Mouse (Mus musculus): ENCODE results near the gene Mtus2. TPM values are rescaled to one million over a fixed set of nuclear protein-coding genes. Genes with fewer than 3 reads are reported as not detected.

Mtus2 gene
- total RNA-seq, 2 experiments from 2014 or later = 37.7 to 45.7 TPM

DNA sequence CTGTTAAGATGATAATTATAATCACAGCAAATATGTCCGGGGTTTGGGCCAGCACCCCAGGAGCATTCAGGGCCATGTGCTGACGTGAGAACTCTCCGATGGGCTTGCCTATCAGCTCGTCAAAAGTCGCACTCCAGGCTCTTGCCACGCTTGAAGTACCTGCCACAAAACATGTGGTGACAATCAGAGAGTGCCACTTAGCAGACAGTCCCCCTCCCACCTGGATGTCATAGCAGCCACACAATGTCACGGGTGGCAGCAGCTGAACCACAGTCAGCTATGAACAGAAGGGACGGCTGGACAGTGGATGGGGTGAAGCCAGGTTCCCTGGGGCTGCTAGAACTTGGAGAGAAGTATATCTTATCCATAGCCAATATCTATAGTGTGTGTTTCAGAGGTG lies 391.0 kb downstream of the Mtus2 start:
- intact Hi-C loops (cut with DNase I) = no loop called here
- no peak for DNase-seq (ENCODE audit: low spot score in 2 of 2)

DNA sequence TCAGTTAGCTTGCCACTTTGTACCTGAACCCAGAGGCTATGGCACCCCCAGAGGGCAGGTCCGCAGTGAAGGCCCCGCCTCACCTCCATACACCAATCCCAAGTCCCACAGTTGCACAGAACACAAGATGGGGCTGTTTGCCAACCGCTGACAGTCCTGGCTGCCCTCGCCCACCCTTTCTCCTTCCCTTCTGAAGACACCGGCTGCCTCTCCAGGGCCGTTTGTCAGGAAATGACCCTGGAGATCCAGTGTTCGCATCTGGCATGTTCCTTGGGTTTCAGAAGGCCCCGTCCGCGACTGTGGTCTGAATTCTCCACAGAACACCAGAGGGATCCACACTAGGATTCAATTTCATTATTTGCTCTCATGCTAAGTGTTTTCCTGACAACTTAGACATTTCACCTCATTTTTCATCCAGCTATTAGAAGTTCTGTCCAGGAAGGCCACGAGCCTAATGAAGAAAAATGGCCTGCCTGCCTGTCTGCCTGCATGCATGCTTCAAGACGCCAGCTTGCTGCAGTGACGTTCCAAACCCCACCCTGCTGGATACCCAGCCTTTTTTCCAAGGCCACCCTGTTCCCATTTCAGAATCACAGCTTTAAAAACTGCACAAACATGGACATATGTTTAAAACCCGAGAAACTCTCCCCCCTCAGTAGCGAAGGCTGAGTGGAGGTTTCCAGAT lies 392.3 kb downstream of the Mtus2 start:
- intact Hi-C loops (cut with DNase I) = no loop called here
- DNase-seq (ENCODE audit: low spot score in 2 of 2) = no peak

DNA sequence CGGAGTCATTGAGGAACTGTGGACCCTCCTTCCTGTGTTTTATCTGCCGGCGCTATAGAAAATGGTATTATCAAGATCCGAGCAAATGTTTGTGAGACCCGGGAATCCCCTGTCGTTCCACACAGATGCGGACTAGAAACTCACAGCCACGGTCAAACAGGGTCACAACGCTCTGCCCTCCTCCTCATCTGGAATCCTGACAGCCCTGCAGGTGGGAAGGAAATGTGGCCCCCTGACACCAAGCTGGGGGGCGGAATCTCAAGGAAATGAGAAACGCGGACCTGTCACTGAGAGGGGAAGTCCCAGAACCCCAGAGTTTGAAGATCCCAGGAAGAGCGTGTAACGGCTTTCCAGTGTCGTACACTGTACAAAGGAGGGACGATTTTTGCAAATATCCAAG lies 396.3 kb downstream of the Mtus2 start:
- no peak for DNase-seq (ENCODE audit: low spot score in 2 of 2)
- intact Hi-C loops (cut with DNase I) = no loop called here

DNA sequence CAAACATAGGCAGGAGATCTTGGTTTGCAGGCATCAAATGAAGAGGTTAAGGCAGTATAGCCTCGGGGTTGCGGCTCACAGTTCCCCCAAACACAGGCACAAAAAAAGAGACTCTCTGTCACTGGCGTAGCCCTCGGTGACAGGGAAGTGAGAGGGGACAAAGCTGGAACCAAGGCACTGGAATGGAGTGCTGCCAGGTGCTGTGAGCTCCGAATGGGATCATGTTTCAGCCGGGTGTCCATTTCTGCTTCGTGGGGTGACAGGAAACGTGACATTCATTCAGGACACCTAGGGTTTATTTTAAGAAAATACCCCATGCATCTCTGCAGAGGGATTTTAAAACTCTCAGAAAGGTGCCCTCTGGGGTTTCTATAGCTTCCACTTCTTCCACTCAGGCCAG lies 397.4 kb downstream of the Mtus2 start:
- DNase-seq (ENCODE audit: low spot score in 2 of 2) = no peak
- intact Hi-C loops (cut with DNase I) = no loop called here

DNA sequence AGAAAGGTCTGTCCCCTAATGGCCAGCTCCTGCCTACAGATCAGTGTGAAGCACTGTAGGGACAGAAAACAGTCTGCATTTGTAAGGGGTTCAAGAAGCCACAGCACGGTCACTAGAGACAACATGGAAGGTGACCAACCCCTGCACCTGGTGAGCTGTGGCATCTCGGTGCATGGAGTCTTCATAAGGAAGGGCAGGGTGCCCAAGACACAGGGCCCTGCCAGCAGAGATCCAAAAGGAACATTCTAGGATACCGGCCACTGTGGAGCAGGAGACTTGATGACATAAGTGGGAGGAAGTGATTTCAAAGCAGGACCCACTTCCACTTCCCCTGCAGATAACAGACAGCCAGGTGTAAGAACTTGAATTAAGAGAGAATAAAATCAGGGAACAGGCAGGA lies 398.7 kb downstream of the Mtus2 start:
- intact Hi-C loops (cut with DNase I) = no loop called here
- DNase-seq (ENCODE audit: low spot score in 2 of 2) = no peak

DNA sequence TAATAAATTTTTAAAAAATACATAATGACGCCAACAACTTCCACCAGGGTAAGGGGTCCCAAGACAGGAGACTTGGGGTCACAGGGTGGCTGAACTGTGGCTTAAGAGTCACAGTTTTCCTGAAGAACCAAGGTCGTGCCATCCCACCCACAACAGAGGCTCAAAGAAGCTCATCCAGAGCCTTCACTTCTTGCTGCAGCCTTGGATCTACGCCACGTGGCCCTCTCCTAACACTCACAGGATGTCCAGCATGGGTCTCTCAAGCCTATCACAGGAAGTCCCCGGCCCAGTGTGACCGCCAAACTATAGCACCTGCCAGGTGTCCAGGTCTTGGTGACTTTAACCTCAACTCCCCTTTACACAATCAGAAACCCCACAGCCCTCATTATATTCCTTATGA lies 400.0 kb downstream of the Mtus2 start:
- intact Hi-C loops (cut with DNase I) = no loop called here
- no peak for DNase-seq (ENCODE audit: low spot score in 2 of 2)

DNA sequence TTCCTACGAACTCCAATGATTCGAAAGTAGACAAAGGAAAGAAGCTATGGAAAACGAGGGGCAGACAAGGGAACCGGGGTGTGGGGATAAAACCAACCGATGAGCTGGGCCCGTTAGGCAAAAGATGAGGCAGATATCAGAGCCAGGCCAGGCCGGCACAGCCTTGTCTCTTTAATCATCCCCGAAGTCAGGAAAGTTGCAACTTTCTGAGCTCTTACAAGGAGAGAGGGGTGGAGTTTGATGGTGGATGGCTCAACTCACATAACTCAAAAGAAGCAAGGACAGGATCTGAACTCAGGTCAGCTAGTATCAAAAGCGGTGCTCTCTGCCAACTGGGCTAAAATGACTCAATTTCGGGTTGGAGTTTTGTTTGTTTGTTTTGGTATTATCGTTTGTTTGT lies 402.0 kb downstream of the Mtus2 start:
- intact Hi-C loops (cut with DNase I) = no loop called here
- DNase-seq (ENCODE audit: low spot score in 2 of 2) = no peak

DNA sequence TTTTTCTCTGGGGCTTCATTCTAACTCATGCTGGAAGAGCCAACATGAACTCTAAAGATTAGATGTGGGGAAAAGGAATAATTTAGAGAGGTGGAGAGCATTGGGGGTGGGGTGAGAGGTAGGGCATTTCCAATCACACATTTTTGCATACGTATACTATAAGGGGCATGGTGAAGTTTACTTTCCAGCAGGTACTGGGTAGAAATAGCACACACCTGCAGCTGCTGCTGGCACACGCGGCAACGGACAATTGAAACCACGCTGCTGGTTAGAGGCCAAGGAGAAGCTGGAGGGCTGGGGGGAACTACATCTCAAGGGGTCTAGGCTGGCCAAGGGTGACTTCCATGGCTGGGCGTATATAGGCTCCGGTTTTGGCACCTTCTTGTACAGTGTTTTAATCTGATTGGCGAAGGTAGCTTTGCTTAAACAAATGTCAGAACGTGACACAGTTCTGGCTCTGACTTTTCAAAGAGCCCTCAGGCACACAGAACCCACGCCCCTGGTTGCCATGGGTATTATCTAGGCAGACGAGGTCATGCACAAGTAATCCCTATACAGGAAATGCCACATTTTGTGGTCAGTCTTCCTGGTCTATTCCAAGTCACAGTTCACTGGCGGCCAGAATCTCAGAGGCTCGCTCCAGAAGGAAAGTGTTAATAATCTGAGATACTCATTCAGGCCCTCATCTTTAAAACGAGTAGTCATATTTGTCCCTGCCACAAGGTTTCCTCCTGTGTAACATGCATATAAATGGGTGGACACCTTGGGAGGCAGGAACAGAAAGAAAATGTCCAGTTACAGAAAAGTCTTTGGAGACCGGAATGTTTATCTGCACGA lies 404.0 kb downstream of the Mtus2 start:
- intact Hi-C loops (cut with DNase I) = no loop called here
- DNase-seq (ENCODE audit: low spot score in 2 of 2) = no peak

DNA sequence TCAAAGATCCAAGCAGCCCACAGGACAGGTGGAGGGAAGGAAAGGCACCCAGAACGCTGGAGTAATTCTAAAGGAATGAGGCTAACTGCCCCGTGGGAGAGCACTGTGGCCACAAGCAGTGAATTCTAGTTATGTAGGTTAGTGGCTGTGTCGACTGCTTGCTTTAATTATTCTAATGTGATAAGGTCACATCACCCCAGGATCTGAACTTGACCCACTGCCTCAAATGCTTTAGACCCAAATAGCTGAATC lies 404.6 kb downstream of the Mtus2 start:
- intact Hi-C loops (cut with DNase I) = no loop called here
- no peak for DNase-seq (ENCODE audit: low spot score in 2 of 2)

DNA sequence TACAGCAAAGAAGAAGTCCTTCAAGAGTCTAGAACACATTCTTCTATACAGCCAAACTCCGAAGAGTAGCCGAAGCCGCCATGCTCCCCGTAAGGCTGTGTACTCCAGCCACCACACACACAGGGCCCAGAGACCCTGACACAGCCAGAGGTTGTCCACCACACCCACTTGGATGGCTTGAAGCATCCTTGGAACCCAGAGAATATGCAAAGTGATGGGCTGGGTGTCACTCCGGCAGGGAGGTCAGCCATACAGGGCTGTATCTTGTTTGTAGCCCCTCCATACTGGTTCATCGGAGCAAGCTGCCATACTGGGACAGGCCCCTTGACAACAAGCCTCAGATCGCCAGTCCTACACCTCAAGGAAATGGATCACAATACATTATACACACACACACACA lies 405.2 kb downstream of the Mtus2 start:
- intact Hi-C loops (cut with DNase I) = no loop called here
- DNase-seq (ENCODE audit: low spot score in 2 of 2) = no peak

DNA sequence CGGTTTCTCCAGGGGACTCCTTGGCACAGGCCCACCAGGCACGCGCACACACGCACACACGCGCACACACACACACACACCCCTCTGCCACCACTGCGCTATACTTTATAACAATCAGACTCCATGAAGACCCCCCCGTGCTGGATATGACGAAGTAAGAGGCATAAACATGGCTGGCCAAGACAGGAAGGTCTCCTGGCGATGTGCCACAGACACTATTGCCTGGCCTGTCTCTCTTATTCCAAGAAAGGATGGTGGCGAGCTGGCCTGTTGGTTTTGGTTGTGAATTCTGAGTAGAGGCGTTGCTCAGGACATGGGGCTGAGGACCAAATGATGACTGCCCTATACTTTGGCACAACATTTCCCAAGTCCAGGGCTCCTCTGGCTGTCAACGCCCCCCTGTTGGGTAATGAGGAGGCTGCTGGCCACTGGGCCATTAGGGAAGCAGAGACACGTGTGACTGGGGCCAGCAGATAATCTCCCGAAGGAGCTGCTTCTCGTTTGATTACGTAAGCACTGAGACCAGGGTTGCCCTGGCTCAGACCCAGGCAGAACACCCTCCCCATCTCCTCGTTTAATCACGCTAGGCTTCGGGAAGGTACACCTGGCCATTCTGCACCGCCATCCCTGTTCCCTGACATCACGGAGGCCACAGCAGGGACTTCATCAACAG lies 406.5 kb downstream of the Mtus2 start:
- DNase-seq (ENCODE audit: low spot score in 2 of 2) = no peak
- intact Hi-C loops (cut with DNase I) = no loop called here

Other genes starting within 250 kb of the Mtus2 start
- gene Flt1, start 231.3 kb upstream of the Mtus2 start, total RNA-seq (2021) = 10 to 100 TPM; 28.9 to 35.8 TPM
- 100 to 1,000 TPM; 151 to 156 TPM for gene Pomp, start 96.9 kb upstream of the Mtus2 start, total RNA-seq (2021)
- 1 to 10 TPM; 5.7 to 7.3 TPM for gene Slc46a3, start 62.5 kb upstream of the Mtus2 start, total RNA-seq (2021)

All from left cerebral cortex, postnatal 14 days (tissue).